Mouse (Mus musculus) layer of hippocampus, adult 18-20 months (tissue): Measurements from ENCODE around the gene Aco2. TPM values are rescaled to one million over a fixed set of nuclear protein-coding genes. Genes with fewer than 3 reads are reported as not detected.

Source experiments
- DNase-seq, 2 experiments: peaks; one replicate each; pipeline ENCODE4 v3.0.0; 2022; ENCODE audit warnings: low spot score in 2 of 2
- long read RNA-seq: library from polyadenylated mRNA; stranded (forward); transcript quantifications from one replicate; pipeline ENCODE4 v2.0.0, GENCODE M21; 2021
- total RNA-seq, 2 experiments: library from RNA; stranded (reverse); gene quantifications; 2 replicates each; pipeline ENCODE4 v1.2.3; 2021

Gene Aco2
- total RNA-seq, result 100 to 1,000 TPM; 452 to 460 TPM
- long read RNA-seq, transcript Aco2-201 (18 exons, 2,918 nt), result major isoform, 795 of 876 reads
- long read RNA-seq, partial matches to known transcripts, result 54 of 876 reads
- long read RNA-seq, other reads (novel, unspliced or antisense), result 27 of 876 reads

GRCm38 (mm10) chr15:81872262-81873136 is at the start of gene Aco2:
Gene Aco2 (plus strand): TSS chr15:81872309.
- peak; percentile 98 to 100 for DNase-seq

GRCm38 (mm10) chr15:81822631-81823030 is 49.5 kb upstream of the Aco2 start:
- DNase-seq, result no peak

- no peak for DNase-seq
Observed at GRCm38 (mm10) chr15:81824832-81825231, 47.3 kb upstream of the Aco2 start.

GRCm38 (mm10) chr15:81828426-81829207 is 43.5 kb upstream of the Aco2 start:
- no peak for DNase-seq

GRCm38 (mm10) chr15:81829208-81829580 is 42.9 kb upstream of the Aco2 start:
- DNase-seq, result no peak

GRCm38 (mm10) chr15:81830530-81830929 is 41.6 kb upstream of the Aco2 start:
- DNase-seq, result no peak

GRCm38 (mm10) chr15:81831136-81831825 is 40.8 kb upstream of the Aco2 start:
- DNase-seq, result peak; percentile 64 to 92

- no peak for DNase-seq
Observed at GRCm38 (mm10) chr15:81832219-81832618, 39.9 kb upstream of the Aco2 start.

- DNase-seq, result no peak
Observed at GRCm38 (mm10) chr15:81833481-81833880, 38.6 kb upstream of the Aco2 start.

GRCm38 (mm10) chr15:81834171-81834841 is 37.8 kb upstream of the Aco2 start:
- no peak for DNase-seq

GRCm38 (mm10) chr15:81835007-81835880 is 36.9 kb upstream of the Aco2 start:
- no peak for DNase-seq

- DNase-seq, result peak; percentile 81 to 91
Observed at GRCm38 (mm10) chr15:81836124-81836821, 35.8 kb upstream of the Aco2 start.

GRCm38 (mm10) chr15:81836966-81837920 is 34.9 kb upstream of the Aco2 start:
- DNase-seq, result no peak

- DNase-seq, result no peak
Observed at GRCm38 (mm10) chr15:81838554-81839235, 33.4 kb upstream of the Aco2 start.

GRCm38 (mm10) chr15:81839634-81840033 is 32.5 kb upstream of the Aco2 start:
- peak in 1 of 2 experiments; percentile 87 for DNase-seq

GRCm38 (mm10) chr15:81840306-81840705 is 31.8 kb upstream of the Aco2 start:
- no peak for DNase-seq

- no peak for DNase-seq
Observed at GRCm38 (mm10) chr15:81842275-81842674, 29.8 kb upstream of the Aco2 start.
